In the genomic region with DNA sequence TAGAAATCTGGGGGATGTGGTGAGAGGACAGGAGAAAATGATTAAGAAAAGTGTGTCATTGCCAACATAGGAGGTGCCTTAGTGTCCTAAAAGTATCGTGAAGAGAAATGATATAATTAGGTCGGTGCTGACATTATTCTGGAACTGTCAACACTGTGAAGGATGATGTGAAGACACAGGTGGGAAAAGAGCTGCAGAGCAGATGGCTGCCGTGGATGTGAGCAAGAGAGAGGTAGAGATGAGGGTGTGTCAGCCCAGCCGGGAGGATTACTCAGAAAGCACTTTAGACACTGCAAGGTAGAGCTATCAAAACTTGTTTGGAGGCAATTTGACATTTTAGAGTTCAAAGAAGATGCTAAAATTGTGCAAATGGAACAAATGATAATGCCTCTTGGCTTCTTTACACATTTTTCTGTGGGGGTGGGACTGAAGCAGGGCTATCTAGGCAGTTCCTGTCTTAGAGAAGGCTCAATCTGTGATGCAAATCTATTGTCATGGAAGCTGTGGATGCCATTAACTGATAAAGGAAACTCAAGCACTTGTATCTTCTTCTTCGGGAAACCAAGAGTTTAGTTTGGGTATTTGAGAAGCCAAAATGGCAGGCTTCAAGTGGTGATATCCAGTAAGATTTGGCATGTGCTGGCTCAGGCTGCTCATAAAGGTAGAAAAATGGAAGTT, we compare ENCODE assay signal across 19 mouse cellular contexts.
"Had no signal": no experiment of that assay in that cellular context is flagged by ENCODE, and none has a peak within 500 bp of the region (broad histone marks: within the 10 kb centered on the region; RNA-seq: fewer than 3 reads in every experiment).

No protein-coding gene starts in this region.

- ATAC-seq: liver, postnatal 0 days; midbrain, embryonic 15.5 days had no signal

- H3K4me2 ChIP-seq: kidney, embryonic 15.5 days; limb, embryonic 12.5 days; limb, embryonic 15.5 days; liver, embryonic 11.5 days; lung, embryonic 14.5 days; midbrain, embryonic 12.5 days; midbrain, embryonic 15.5 days; neural tube, embryonic 13.5 days; stomach, embryonic 15.5 days had no signal

- DNase-seq: kidney, adult 8-10 months; kidney, postnatal 10 days; kidney, postnatal 36 days; layer of hippocampus, postnatal 36 days; left cerebral cortex, postnatal 4 days; liver, postnatal 0 days; lung, embryonic 14.5 days; retina, postnatal 1 day; thymus, postnatal 36 days had no signal

- H3K9ac ChIP-seq: kidney, embryonic 15.5 days; limb, embryonic 12.5 days; limb, embryonic 15.5 days; liver, embryonic 14.5 days; liver, postnatal 0 days; lung, embryonic 14.5 days; midbrain, embryonic 12.5 days; midbrain, embryonic 15.5 days; neural tube, embryonic 13.5 days; stomach, embryonic 15.5 days had no signal

- H3K9me3 ChIP-seq: kidney, embryonic 15.5 days; limb, embryonic 12.5 days; limb, embryonic 15.5 days; midbrain, embryonic 12.5 days; midbrain, embryonic 15.5 days; neural tube, embryonic 13.5 days; stomach, embryonic 15.5 days had no signal

- H3K27me3 ChIP-seq: kidney, embryonic 15.5 days; limb, embryonic 12.5 days; limb, embryonic 15.5 days; midbrain, embryonic 12.5 days; midbrain, embryonic 15.5 days; neural tube, embryonic 13.5 days; stomach, embryonic 15.5 days had no signal

- H3K27ac ChIP-seq: kidney, embryonic 15.5 days; limb, embryonic 12.5 days; limb, embryonic 15.5 days; liver, embryonic 14.5 days; macrophage; midbrain, embryonic 12.5 days; midbrain, embryonic 15.5 days; neural tube, embryonic 13.5 days; stomach, embryonic 15.5 days had no signal

- H3K36me3 ChIP-seq: kidney, embryonic 15.5 days; limb, embryonic 12.5 days; limb, embryonic 15.5 days; midbrain, embryonic 12.5 days; midbrain, embryonic 15.5 days; neural tube, embryonic 13.5 days; stomach, embryonic 15.5 days had no signal

- H3K4me3 ChIP-seq: kidney, embryonic 15.5 days; limb, embryonic 12.5 days; limb, embryonic 15.5 days; midbrain, embryonic 12.5 days; midbrain, embryonic 15.5 days; neural tube, embryonic 13.5 days; stomach, embryonic 15.5 days had no signal

- H3K4me1 ChIP-seq: kidney, embryonic 15.5 days; limb, embryonic 12.5 days; limb, embryonic 15.5 days; midbrain, embryonic 12.5 days; midbrain, embryonic 15.5 days; neural tube, embryonic 13.5 days; stomach, embryonic 15.5 days had no signal
